Mouse (Mus musculus) heart, adult 9 months (tissue): ENCODE results near the gene 4921524J17Rik.

ENCODE experiments used
- DNase-seq, 2 experiments: peaks; one replicate each; pipeline ENCODE4 v3.0.0; 2022; ENCODE audit warnings: low spot score in 2 of 2

4921524J17Rik gene

DNA sequence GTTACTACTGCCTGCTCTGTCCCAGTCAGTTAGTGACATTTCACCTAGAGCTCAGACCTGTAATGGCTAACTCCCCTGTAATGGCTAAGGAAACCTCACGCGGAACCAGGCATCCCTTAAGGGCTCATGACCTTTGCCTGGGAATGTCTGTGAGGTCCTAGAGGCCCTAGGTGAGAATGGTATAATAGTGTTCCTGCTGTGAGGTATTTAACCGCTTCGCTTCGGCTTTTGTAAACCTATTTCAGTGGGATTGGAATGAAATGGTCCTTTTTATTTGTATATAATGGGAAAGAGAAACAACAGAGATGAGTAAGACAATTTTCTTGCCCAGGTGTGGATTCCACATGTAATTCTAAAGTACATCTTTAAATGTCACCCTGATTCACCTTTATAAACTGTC, 8.9 kb upstream of the 4921524J17Rik start:
- DNase-seq: no peak

GRCm38 (mm10) chr8:85435736-85436135, 3.1 kb upstream of the 4921524J17Rik start:
- DNase-seq: no peak

GRCm38 (mm10) chr8:85434817-85435216, 2.2 kb upstream of the 4921524J17Rik start:
- no peak for DNase-seq

DNA sequence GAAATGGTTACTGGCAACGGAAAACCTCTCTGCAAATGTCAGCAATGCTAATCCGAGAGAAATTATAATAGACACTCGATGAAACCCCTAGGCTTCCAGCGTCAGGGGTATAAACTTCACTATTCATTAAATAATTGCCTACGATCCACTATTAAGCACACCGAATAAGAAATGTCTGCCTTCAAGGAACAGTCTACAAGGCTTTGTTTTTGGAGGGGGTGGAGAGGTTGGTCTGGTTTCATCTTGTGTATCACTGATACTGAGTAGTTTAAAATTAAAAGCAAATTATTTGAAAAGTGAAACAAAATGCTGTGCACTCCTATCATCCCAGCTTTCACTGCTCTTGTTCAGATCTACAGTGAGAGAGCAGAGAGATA, 372 bp upstream of the 4921524J17Rik start:
- DNase-seq: no peak

- DNase-seq: no peak
Observed at GRCm38 (mm10) chr8:85431281-85432167, 1.1 kb downstream of the 4921524J17Rik start.

DNA sequence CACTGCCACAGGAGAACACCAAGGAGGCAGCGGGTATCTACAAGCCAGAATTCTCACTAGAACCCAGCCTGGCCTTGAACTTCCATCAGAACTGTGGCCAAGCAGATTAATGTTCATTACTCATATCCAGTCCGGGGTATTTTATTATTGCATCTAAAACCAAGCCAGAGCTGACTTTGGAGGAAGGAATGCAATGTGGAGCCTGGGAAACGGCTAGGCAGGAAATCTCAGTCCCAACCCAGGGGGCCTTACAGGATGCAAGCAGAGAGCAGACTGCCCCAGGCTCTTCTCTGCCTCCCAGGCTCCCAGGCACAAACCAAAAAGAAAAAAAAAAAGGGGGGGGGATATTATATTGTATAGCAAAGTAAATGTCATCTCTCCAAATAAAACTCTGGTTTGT, 1.8 kb downstream of the 4921524J17Rik start:
- peak; percentile 45 to 55 for DNase-seq

DNA sequence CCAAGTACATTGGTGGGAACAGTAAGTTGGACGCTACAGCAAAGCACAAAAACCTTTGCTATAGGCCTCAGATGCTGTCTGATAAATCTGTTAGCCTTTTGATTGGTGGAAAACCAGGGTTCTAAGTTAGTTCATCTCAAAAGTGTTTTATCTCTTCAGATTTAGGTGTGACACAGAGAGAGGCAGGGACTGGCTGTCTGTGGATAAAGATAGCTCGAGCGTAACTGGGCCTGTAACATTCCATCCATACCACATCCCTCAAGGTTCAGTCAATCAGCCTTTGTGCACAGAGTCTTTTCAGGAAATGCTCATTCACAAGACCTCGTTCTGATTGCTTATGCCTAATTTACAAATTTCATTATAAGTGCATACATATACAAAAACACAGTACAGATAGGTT, 3.4 kb downstream of the 4921524J17Rik start:
- peak; percentile 32 to 47 for DNase-seq

- DNase-seq: no peak
Observed at GRCm38 (mm10) chr8:85427026-85427425, 5.6 kb downstream of the 4921524J17Rik start.

GRCm38 (mm10) chr8:85421329-85421728, 11.3 kb downstream of the 4921524J17Rik start:
- DNase-seq: no peak

DNA sequence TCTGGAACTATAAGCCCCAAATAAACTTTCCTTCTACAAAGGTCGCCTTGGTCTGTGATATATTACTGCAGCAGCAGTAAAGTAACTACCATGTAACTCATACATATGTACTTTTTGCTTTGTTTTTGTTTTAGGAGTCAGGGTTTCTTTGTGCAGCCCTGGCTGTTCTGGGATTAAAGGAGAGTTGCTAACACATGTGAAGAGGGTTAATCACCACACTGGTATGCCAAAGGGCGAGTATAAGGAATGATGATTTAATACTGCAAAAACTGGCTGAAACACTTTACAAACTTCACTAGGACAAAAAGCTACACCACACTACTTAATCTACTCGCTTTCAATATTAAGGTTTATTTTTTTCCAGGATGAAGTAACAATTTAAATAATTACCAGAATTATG, 24.1 kb downstream of the 4921524J17Rik start:
- no peak for DNase-seq

DNA sequence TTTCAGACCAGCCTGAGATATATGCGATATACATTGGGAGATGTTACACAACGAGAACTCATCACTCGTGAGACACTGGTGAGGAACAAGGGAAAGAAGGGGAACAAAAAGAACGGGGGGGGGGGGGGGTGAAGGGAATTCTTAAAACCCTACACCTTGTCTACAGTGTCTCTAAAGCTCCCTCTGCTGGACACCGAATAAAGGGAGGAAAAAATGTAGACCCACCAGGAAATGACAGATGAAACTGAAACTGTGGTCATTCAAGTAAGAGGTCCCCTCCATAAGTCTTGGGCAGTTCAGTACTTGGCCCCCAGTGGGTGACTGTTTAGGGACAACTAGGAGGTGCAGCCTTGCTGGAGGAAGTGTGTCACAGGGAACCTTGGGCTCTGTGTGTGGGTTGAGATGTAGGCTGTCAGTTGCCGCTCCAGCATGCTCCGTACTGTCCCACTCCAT, 24.6 kb downstream of the 4921524J17Rik start:
- peak; percentile 27 to 30 for DNase-seq

DNA sequence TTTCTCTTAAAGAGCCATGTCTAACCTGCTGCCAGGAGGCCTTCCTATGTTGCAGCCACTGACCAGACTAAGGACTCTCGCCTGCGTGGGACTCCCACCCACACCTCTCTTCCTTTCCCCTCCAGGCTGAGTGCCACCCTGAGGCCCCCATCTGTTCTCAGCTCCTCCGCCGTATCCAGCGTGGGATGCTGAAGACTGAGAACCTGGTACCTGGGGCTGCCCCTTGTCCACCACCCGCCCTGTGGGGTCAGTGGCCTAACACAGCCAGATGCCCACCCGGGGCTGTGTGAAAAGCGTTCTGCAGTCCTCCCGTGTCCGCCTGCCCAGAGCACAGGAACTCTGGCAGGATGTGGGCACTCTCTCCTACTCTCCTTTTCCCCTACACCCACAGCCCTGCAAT, 26.7 kb downstream of the 4921524J17Rik start:
- no peak for DNase-seq

DNA sequence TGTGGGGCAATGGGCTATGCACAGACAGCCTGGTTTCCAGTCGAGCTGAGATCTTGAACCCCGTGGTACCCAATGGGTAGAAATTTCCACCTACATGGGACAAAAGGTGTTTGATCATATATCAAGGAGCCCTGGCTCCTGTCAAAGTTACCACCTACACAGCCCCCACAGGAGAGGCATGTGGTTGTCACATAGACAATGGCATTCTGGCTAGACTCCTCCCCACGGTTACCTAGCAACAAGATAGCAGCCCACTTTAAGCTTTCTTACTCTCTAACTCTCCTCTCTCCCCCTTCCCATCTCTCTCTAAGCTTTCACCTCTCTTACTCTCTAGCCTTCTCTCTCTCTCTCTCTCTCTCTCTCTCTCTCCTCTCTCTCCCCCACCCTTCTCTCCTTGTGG, 27.2 kb downstream of the 4921524J17Rik start:
- DNase-seq: no peak

DNA sequence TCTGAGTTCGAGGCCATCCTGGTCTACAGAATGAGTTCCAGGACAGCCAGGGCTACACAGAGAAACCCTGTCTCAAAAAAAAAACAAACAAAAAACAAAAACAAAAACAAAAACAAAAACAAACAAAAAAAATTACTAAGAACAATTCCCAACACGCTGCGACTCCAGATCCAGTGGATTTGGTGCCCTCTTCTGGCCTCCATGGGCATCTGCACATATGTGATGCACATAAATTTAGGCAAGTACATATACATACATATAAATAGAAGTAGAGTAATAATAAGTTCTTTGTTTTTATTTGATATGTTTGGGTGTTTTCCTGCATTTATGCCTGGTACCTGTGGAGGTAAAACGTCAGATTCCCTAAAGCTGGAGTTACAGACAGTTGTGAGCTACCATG, 34.1 kb downstream of the 4921524J17Rik start:
- no peak for DNase-seq

DNA sequence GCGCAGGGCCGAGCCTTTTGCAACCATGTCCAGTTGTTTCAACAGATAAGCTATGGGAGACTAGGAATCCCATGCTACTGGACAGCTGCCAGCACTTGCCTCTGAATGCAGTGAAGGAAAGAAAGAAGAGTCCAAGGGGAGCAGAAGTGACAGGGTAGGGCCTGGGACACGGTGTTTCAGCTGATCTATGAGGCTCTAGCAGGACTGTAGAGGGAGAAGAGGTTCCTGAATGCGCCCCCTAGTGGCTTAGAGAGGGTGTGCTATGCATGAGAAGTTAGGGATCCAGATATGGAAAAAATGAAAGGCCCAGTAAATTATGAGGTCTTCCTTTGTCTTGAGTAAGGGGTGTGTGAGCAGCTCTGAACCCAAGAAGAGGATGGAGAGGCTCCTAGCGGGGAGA, 35.1 kb downstream of the 4921524J17Rik start:
- DNase-seq: peak; percentile 30 to 43

DNA sequence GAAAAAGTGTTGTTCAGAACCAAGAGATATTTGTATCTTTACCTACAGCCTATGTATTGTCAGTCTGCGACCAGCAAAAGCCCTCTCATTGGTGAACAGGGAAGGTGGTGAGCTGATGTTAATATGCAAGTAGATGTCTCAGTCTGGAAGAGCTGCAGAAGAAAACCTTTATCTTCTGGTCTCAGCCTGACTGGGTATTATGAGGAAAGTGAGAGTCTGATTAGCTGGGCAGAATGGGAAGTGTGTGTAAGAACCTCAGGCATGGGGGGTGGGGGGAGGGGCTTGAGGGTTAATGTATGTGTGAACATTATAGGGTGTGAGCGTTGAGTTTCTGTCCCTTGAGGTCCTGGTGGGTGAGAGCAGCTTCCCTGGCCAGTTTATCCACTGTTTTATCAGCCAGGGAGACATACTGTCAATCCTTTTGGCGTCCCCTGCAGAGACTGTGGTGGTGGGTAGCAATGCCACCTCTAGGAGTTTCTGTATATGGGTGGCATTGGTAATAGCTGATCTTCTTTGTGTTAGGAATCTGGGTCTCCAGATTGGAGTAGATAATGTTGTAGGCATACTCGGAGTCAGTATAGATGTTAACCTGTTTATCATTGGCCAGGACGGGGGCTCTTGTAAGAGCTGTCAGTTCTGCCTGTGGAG, 36.1 kb downstream of the 4921524J17Rik start:
- no peak for DNase-seq

DNA sequence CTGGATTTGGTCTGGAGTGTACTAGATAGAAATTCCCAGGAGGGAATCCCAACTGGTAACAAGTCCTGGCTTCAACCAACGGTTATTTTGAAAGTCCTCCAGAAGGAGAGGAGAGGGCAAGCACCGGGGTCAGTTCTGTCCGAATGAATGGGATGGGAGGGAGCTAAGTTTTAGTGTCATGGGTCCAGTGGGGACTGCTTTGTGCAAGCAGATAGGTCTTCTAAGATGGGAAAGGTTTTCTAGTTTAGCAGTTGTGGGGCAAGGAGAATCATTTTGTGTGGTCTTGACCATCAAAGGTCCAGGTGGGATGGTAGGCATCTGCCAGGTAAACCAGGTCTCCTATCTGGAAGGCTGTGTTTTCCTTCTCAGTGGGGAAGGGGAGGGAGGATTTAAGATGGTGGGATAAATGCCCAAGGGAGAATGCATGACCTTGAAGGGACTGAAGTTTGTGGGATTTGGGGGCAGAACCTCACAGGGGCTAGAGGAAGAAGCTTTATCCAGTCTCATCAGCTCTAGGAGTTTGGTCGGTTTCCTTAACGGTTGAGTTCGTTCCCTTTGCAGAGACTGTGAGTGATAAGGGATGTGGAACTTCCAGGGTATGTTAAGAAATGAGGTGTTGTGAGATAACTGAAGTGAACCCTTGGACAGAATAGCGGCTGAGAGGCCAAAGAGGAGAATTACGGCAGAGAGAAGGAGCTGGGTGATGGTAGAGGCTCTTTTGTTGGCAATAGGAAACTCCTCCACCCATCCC, 36.8 kb downstream of the 4921524J17Rik start:
- DNase-seq: no peak

DNA sequence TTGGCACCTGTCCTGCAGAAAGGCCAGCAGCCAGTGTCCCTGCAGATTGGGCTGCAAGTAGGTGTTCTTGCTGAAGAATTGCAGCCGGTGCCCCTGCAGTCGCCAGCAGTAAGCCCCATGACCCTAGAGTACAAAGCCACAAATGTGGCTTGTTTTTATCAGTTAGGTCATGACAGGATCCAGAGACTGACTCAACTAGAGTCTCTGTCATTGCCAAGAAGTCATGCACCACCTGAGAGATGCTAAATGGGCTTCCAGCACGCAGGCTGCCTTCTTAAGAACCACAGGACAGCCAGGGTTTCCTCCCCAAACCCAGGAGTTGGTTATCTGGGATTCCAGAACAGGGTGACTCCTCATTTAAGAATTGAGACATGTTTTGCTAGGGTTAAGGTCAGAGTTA, 37.6 kb downstream of the 4921524J17Rik start:
- DNase-seq: no peak

GRCm38 (mm10) chr8:85393199-85393598, 39.4 kb downstream of the 4921524J17Rik start:
- DNase-seq: no peak

- DNase-seq: no peak
Observed at GRCm38 (mm10) chr8:85391438-85391837, 41.2 kb downstream of the 4921524J17Rik start.

- peak; percentile 53 to 77 for DNase-seq
Observed at GRCm38 (mm10) chr8:85386205-85386604, 46.4 kb downstream of the 4921524J17Rik start, which contains the start of gene Mylk3. TSS of gene Mylk3 (minus strand) at chr8:85386345.

DNA sequence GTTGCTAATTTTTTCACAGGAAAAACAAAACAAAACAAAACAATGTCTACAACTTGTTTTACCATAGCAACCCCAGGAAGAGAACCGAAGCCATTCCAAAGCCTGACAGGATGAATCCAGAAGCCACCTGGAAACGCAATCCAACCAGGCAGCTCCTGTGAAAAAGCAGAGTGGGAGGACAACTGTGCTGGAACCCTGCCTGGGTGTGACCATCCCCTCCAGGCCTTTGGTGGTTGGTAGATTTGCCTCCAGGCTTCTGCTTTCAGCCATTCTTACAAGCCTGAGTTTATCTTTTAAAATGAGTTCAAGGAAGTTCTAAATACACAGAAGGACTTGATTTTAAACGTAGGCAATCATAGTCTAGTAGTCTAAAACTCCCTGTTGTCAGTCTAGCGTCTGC, 50.7 kb downstream of the 4921524J17Rik start:
- DNase-seq: no peak
